Mouse (Mus musculus): ENCODE data around the gene Cttnbp2. TPM values are rescaled to one million over a fixed set of nuclear protein-coding genes. Genes with fewer than 3 reads are reported as not detected.

The Cttnbp2 gene
- polyA plus RNA-seq (2012; rRNA removed) = 5.7 and 6.2 TPM in 2 replicates

GRCm38 (mm10) chr6:18514480-18515352, at the start of gene Cttnbp2:
Gene Cttnbp2, minus strand, starts transcription at chr6:18514843.
- Histone ChIP-seq H3K27ac (ENCODE audit: insufficient read depth, low read depth, low read length) (no peak within 1 kb of the TSS), H3K4me1 (ENCODE audit: control insufficient read depth, insufficient read depth, low read length) (no peaks in the 10 kb centered on the region), H3K4me3 (ENCODE audit: insufficient read depth, low read depth, low read length) (peak within 1 kb of the TSS; percentile 91), H3K27me3 (replicated peaks; ENCODE audit: control insufficient read depth, insufficient read depth, low read length) (no peaks in the 10 kb centered on the region; the same call in 1 of the 2 replicates), H3K36me3 (ENCODE audit: control insufficient read depth, insufficient read depth, low read length) (no peaks in the 10 kb centered on the region)
- WGBS = 3% methylated on average over 70 of the region's 70 CpGs
- TF ChIP-seq CTCF (conservative IDR thresholded peaks at IDR 0.05; ENCODE audit: insufficient read depth, insufficient read length, low read depth, low read length) (no peak), POLR2A (IDR thresholded peaks at IDR 0.05; ENCODE audit: low read depth, low read length) (no peak)
- peak; percentile 69 for DNase-seq

GRCm38 (mm10) chr6:18559019-18559418, 44.4 kb upstream of the Cttnbp2 start:
- no peak overlapping the region for H3K4me3 ChIP-seq (ENCODE audit: insufficient read depth, low read depth, low read length)
- no peak overlapping the region for H3K27ac ChIP-seq (ENCODE audit: insufficient read depth, low read depth, low read length)
- no peaks in the 10 kb centered on the region for H3K27me3 ChIP-seq (replicated peaks; ENCODE audit: control insufficient read depth, insufficient read depth, low read length)
- H3K4me1 ChIP-seq (ENCODE audit: control insufficient read depth, insufficient read depth, low read length) = no peaks in the 10 kb centered on the region
- 57% methylated on average over 1 of the region's 1 CpGs for WGBS
- no peaks in the 10 kb centered on the region for H3K36me3 ChIP-seq (ENCODE audit: control insufficient read depth, insufficient read depth, low read length)
- TF ChIP-seq CTCF (conservative IDR thresholded peaks at IDR 0.05; ENCODE audit: insufficient read depth, insufficient read length, low read depth, low read length) (no peak), POLR2A (IDR thresholded peaks at IDR 0.05; ENCODE audit: low read depth, low read length) (no peak)
- no peak for DNase-seq

- no peaks in the 10 kb centered on the region for H3K36me3 ChIP-seq (ENCODE audit: control insufficient read depth, insufficient read depth, low read length)
- WGBS = 70% methylated on average over 24 of the region's 24 CpGs
Measured at GRCm38 (mm10) chr6:18547516-18548465, 33.1 kb upstream of the Cttnbp2 start.

DNA sequence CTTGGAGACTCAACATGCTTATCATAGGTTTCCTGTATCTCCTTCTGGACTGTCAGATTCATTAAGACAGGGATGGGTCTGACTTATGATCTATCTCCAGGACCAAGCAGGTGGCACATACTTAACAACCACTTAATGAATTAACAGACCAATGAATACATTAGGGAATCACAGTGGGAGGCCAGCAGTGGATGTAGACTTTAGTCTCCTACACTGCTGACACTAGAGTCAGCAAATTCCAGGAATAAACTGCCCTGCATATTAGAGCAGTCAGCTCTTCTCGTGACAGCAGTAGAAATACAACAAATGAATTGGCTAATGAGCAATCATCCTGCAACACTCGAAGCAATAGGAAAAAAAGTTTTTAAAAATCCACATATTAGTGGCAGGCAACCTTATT, 29.2 kb upstream of the Cttnbp2 start:
- peaks cover 3% of the 10 kb centered on the region; the same call in 1 of the 2 replicates for H3K4me1 ChIP-seq (ENCODE audit: control insufficient read depth, insufficient read depth, low read length)
- 48% methylated on average over 2 of the region's 2 CpGs for WGBS
- peak; percentile 84 for DNase-seq
- no peak overlapping the region for H3K4me3 ChIP-seq (ENCODE audit: insufficient read depth, low read depth, low read length)
- TF ChIP-seq POLR2A (IDR thresholded peaks at IDR 0.05; ENCODE audit: low read depth, low read length) (no peak), CTCF (conservative IDR thresholded peaks at IDR 0.05; ENCODE audit: insufficient read depth, insufficient read length, low read depth, low read length) (no peak)
- no peaks in the 10 kb centered on the region for H3K27me3 ChIP-seq (replicated peaks; ENCODE audit: control insufficient read depth, insufficient read depth, low read length)
- no peak overlapping the region for H3K27ac ChIP-seq (ENCODE audit: insufficient read depth, low read depth, low read length)
- H3K36me3 ChIP-seq (ENCODE audit: control insufficient read depth, insufficient read depth, low read length) = no peaks in the 10 kb centered on the region

More at GRCm38 (mm10) chr6:18547516-18548465, 33.1 kb upstream of the Cttnbp2 start:
- H3K4me1 ChIP-seq (ENCODE audit: control insufficient read depth, insufficient read depth, low read length) = peaks cover 3% of the 10 kb centered on the region; the same call in 1 of the 2 replicates
- no peak overlapping the region for H3K27ac ChIP-seq (ENCODE audit: insufficient read depth, low read depth, low read length)
- H3K4me3 ChIP-seq (ENCODE audit: insufficient read depth, low read depth, low read length) = no peak overlapping the region
- no peak for TF ChIP-seq CTCF (conservative IDR thresholded peaks at IDR 0.05; ENCODE audit: insufficient read depth, insufficient read length, low read depth, low read length)
- no peak for TF ChIP-seq POLR2A (IDR thresholded peaks at IDR 0.05; ENCODE audit: low read depth, low read length)
- H3K27me3 ChIP-seq (replicated peaks; ENCODE audit: control insufficient read depth, insufficient read depth, low read length) = no peaks in the 10 kb centered on the region
- no peak for DNase-seq

DNA sequence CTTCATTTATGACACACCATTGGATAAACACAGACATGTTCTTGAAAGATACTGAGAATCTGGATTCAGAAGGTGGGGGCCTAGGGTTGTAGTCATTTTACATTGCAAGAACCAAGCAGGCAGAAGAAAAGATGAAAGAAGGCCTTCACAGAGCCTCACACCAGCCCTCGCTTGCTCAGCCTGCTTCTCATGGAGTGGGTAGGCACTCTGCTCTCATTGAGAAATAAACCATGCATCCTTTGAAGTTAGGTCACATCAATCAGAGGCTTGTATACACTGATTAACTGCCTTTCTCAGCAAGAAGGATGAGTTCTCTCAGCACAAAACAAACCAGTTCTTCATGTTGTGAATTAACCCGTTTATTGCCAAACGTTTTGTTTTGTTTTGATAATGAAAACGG, 25.8 kb upstream of the Cttnbp2 start:
- no peaks in the 10 kb centered on the region for H3K27me3 ChIP-seq (replicated peaks; ENCODE audit: control insufficient read depth, insufficient read depth, low read length)
- H3K36me3 ChIP-seq (ENCODE audit: control insufficient read depth, insufficient read depth, low read length) = no peaks in the 10 kb centered on the region
- no peak for DNase-seq
- no peak overlapping the region for H3K4me3 ChIP-seq (ENCODE audit: insufficient read depth, low read depth, low read length)
- no peak overlapping the region for H3K27ac ChIP-seq (ENCODE audit: insufficient read depth, low read depth, low read length)
- TF ChIP-seq POLR2A (IDR thresholded peaks at IDR 0.05; ENCODE audit: low read depth, low read length) (no peak), CTCF (conservative IDR thresholded peaks at IDR 0.05; ENCODE audit: insufficient read depth, insufficient read length, low read depth, low read length) (no peak)
- peaks cover 3% of the 10 kb centered on the region; the same call in 1 of the 2 replicates for H3K4me1 ChIP-seq (ENCODE audit: control insufficient read depth, insufficient read depth, low read length)
- WGBS = 70% methylated on average over 4 of the region's 4 CpGs

DNA sequence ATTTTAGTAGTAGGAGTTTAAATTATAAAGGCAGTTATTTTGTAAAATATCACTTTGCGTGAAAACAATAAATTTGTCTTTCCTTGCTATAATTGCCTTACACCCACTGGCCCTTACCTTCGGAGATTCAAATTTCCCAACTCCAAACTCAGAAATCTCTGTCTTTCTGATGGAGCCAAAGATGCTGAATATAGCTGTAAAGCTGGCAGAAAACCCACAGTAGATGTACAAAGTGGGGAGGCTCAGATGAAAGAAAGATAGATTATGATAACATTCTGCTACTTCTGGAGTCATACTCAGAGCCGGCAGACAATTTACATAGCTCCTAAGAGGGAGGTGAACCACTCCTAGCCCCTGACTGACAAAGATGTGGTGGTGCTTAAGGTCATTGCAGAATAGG, 15.8 kb upstream of the Cttnbp2 start:
- H3K27me3 ChIP-seq (replicated peaks; ENCODE audit: control insufficient read depth, insufficient read depth, low read length) = no peaks in the 10 kb centered on the region
- no peak overlapping the region for H3K27ac ChIP-seq (ENCODE audit: insufficient read depth, low read depth, low read length)
- WGBS = 90% methylated on average over 3 of the region's 3 CpGs
- H3K36me3 ChIP-seq (ENCODE audit: control insufficient read depth, insufficient read depth, low read length) = no peaks in the 10 kb centered on the region
- no peak overlapping the region for H3K4me3 ChIP-seq (ENCODE audit: insufficient read depth, low read depth, low read length)
- TF ChIP-seq POLR2A (IDR thresholded peaks at IDR 0.05; ENCODE audit: low read depth, low read length) = no peak
- TF ChIP-seq CTCF (conservative IDR thresholded peaks at IDR 0.05; ENCODE audit: insufficient read depth, insufficient read length, low read depth, low read length) = no peak
- H3K4me1 ChIP-seq (ENCODE audit: control insufficient read depth, insufficient read depth, low read length) = no peaks in the 10 kb centered on the region
- DNase-seq = no peak

Measured in kidney, adult 2 months (tissue).